Mouse (Mus musculus): ENCODE results near the gene Ccdc144b. TPM values are rescaled to one million over a fixed set of nuclear protein-coding genes. Genes with fewer than 3 reads are reported as not detected.

Gene Ccdc144b
- total RNA-seq, 4 experiments from 2014 or later = not detected

GRCm38 (mm10) chr3:35963401-35963800 lies 89.9 kb downstream of the Ccdc144b start:
- no peak for DNase-seq (ENCODE audit: low spot score in 2 of 2)

DNA sequence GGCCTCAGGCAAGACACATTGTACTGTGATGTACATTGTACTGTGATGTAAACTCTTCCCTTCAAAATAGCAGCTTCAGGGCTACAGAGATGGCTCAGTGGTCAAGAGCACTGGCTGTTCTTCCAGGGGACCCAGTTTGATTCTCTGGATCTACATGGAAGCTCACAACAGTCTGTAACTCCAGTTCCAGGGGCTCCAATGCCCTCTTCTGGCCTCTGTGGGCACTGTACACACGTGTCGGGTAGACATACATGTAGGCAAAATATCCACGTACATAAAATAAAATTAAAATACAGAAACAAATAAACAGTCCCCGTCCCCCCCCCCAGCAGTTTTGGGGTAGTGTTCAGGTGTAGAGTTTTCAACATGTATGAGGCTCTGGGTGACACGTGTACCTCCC lies 90.4 kb downstream of the Ccdc144b start:
- DNase-seq (ENCODE audit: low spot score in 2 of 2) = no peak

Other genes starting within 250 kb of the Ccdc144b start
- gene Dcun1d1, start 116.1 kb downstream of the Ccdc144b start, total RNA-seq (2022) = 10 to 100 TPM; 83.7 to 88.8 (median 84.8) TPM
- 10 to 100 TPM; 30.8 to 35.0 (median 31.7) TPM for gene Mccc1, start 52.9 kb downstream of the Ccdc144b start, total RNA-seq (2022)
- 10 to 100 TPM; 21.6 to 29.9 (median 26.5) TPM for gene Acad9, start 12.4 kb upstream of the Ccdc144b start, total RNA-seq (2022)
- gene D3Ertd254e, start 97.5 kb upstream of the Ccdc144b start, total RNA-seq (2022) = 1 to 10 TPM; 1.8 to 2.7 (median 2.2) TPM
- not detected for gene Qrfpr, start 168.8 kb upstream of the Ccdc144b start, total RNA-seq (2022)